Mouse (Mus musculus): ENCODE data around the gene Gm20721. TPM values are rescaled to one million over a fixed set of nuclear protein-coding genes. Genes with fewer than 3 reads are reported as not detected.
A peak's percentile ranks its signal among the peaks of the same experiment; 100 is the strongest.

Gene Gm20721
- polyA plus RNA-seq, 1 experiment = 0.06 TPM

DNA sequence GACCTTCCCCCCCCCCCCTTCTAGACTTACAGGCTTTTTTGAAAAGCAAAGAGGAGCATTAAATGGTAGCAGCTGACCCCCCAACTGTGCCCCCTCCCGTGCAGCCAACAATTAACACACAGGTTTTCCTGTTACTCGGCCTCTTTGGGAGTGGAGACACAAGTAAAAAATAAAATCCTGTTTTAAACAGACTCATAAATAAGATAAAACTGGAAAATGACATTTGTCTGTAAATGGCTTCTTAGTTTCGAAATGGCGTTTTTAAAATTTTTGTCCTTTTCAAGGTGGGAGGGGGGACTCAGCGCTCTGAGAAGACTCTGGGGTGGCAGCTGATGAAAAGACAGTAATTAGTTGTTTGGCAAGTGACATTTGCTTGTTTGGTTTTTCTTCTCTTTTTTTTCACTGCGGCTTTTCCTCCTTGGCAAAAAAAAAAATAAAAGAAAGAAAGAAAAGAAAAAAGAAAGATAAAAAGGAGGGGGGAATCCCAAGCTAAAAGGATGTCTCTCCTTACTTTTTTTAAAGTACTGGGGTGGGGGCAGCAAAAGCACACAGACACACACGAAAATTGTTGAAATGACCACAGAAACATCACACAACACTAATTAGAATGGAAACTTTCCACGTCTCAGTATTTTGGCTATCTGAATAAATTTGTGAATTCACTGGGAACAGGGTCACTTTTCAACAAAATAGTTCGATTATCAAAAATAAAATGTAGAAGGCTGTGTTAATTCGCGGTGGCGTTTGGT is 15.1 kb downstream of the Gm20721 start:
- peak overlapping the region; percentile 79 for H3K4me3 ChIP-seq (ENCODE audit: insufficient read depth, low read length)
- TF ChIP-seq POLR2A (IDR thresholded peaks at IDR 0.05; ENCODE audit: extremely low read depth, insufficient read depth, low read length) = no peak
- no peak for TF ChIP-seq CTCF (IDR thresholded peaks at IDR 0.05; ENCODE audit: extremely low read depth, insufficient read depth, low read length)
- H3K4me1 ChIP-seq (ENCODE audit: control insufficient read depth, insufficient read depth, low read length) = peaks cover 3% of the 10 kb centered on the region; the same call in 1 of the 2 replicates
- 0 out of 2 replicates have a peak overlapping the region, but pooled peaks have one; percentile 10 for H3K27ac ChIP-seq (ENCODE audit: insufficient read depth, low read length)

DNA sequence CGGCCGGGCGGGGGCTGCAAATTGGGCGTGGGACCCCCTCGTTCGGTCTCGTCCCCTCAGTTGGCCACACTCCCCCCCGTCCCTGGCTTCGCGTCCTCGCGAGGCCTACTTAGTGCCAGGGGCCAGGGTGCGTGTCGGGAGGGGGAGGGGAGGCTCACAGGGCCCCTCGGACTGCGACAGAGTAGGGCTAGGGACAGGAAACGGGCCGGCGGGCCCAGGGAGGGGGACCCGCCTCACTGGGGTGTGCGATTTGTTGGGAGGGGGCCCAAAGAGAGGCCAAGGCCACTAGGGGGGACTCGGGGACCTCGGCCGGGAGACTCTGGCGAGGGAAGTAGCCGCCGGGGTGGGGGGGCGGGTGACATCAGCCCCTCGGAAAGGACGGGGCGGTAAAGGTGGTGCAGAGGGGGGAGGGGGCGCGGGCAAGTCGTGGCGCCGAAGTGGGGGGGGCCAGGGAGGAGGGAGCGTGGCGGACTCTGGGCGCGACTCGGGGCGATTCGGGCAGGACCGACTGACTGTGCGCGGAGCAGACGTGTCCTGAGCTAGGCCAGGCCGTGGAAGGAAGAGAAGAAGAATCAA is 15.8 kb downstream of the Gm20721 start:
- Histone ChIP-seq H3K27ac (ENCODE audit: insufficient read depth, low read length) (peak overlapping the region; percentile 99), H3K4me3 (ENCODE audit: insufficient read depth, low read length) (peak overlapping the region; percentile 79), H3K4me1 (ENCODE audit: control insufficient read depth, insufficient read depth, low read length) (peaks cover 3% of the 10 kb centered on the region; the same call in 1 of the 2 replicates)
- TF ChIP-seq POLR2A (IDR thresholded peaks at IDR 0.05; ENCODE audit: extremely low read depth, insufficient read depth, low read length) = no peak
- TF ChIP-seq CTCF (IDR thresholded peaks at IDR 0.05; ENCODE audit: extremely low read depth, insufficient read depth, low read length) = no peak

DNA sequence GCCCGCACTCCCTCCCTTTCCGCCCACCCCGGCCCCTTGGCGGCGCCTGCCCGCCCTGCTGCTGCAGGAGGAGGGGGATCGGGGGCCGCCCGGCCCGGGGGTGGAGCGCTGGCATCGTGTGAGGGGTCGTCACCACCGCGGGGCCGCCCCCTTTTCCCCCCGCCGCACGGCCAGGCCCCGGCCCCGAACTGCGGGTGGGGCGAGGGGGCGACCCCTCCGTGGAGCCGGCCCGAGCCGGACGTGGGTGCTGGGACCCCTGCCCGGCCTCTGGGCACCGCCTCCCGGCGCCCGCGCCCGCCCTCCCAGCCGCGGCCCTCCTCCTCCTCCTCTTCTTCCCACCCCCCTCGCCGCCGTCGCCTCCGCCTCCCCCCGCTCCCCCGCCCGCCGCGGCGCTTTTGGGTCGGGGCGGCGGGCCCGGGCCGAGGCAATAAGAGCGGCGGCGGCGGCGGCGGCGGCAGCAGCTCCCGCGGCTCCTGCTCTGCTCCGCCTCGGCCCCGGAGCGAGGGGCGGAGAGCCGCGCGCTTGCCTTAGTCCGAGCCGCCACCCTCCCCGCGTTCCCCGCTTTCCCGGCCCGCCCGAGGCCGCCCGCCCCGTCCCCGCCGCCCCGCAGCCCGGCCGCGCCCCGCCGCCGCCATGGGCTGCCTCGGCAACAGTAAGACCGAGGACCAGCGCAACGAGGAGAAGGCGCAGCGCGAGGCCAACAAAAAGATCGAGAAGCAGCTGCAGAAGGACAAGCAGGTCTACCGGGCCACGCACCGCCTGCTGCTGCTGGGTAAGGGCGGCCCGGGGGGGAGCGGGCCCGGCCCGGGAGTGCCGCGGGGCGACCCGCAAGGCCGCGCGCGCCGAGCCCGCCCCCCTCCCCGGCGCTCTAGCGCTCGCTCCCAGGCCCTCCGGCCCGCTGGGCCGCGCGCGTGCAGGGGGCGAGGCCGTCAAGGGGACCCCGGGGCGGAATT is 16.6 kb downstream of the Gm20721 start:
- peak overlapping the region; percentile 99 for H3K27ac ChIP-seq (ENCODE audit: insufficient read depth, low read length)
- TF ChIP-seq POLR2A (IDR thresholded peaks at IDR 0.05; ENCODE audit: extremely low read depth, insufficient read depth, low read length) (no peak), CTCF (IDR thresholded peaks at IDR 0.05; ENCODE audit: extremely low read depth, insufficient read depth, low read length) (no peak)
- peaks cover 3% of the 10 kb centered on the region; the same call in 1 of the 2 replicates for H3K4me1 ChIP-seq (ENCODE audit: control insufficient read depth, insufficient read depth, low read length)
- H3K4me3 ChIP-seq (ENCODE audit: insufficient read depth, low read length) = peak overlapping the region; percentile 79

GRCm38 (mm10) chr2:174328926-174329662 is 17.4 kb downstream of the Gm20721 start:
- Histone ChIP-seq H3K4me3 (ENCODE audit: insufficient read depth, low read length) (peak overlapping the region; percentile 79), H3K4me1 (ENCODE audit: control insufficient read depth, insufficient read depth, low read length) (peaks cover 2% of the 10 kb centered on the region; the same call in 1 of the 2 replicates), H3K27ac (ENCODE audit: insufficient read depth, low read length) (peak overlapping the region; percentile 99)
- TF ChIP-seq POLR2A (IDR thresholded peaks at IDR 0.05; ENCODE audit: extremely low read depth, insufficient read depth, low read length) (no peak), CTCF (IDR thresholded peaks at IDR 0.05; ENCODE audit: extremely low read depth, insufficient read depth, low read length) (no peak)

GRCm38 (mm10) chr2:174328358-174328905 is 18.1 kb downstream of the Gm20721 start:
- Histone ChIP-seq H3K4me1 (ENCODE audit: control insufficient read depth, insufficient read depth, low read length) (no peaks in the 10 kb centered on the region; the same call in 1 of the 2 replicates), H3K27ac (ENCODE audit: insufficient read depth, low read length) (no peak overlapping the region), H3K4me3 (ENCODE audit: insufficient read depth, low read length) (peak overlapping the region; percentile 79)
- TF ChIP-seq CTCF (IDR thresholded peaks at IDR 0.05; ENCODE audit: extremely low read depth, insufficient read depth, low read length) (no peak), POLR2A (IDR thresholded peaks at IDR 0.05; ENCODE audit: extremely low read depth, insufficient read depth, low read length) (no peak)

DNA sequence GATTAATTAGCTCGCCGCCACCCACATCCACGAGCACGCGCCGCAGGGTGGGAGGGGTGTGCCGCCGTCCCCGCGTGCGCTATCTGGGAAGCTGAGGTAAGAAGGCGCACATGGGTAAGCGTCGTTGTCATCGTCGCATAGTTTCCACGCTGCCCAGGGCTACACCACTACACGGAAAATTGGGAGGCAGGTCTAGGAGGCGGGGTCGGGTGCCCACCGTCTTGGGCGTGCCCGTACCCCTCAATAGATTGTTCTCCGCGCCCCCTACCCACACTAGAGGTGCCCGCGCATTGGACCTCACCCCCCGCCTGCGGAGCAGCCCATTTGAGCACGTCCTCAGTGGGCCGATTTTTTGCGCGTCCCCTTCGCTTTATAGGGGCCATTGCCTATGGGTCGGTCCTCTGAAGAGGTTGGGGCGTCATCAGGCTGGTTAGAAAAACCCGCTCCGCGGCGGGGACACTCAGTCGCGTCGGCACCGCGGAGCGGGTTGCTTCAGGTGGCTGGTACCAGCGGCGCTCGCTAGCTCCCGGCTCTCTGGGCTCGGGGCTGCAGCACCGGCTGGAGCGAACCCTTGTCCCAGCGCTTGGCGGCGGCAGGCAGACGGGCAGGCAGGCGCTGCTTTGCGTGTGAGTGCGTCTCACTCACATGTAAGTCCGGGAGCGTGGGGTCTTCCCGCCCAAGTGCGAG is 19.1 kb downstream of the Gm20721 start:
- peak; percentile 93 for TF ChIP-seq POLR2A (IDR thresholded peaks at IDR 0.05; ENCODE audit: extremely low read depth, insufficient read depth, low read length)
- TF ChIP-seq CTCF (IDR thresholded peaks at IDR 0.05; ENCODE audit: extremely low read depth, insufficient read depth, low read length) = no peak
- no peak overlapping the region for H3K27ac ChIP-seq (ENCODE audit: insufficient read depth, low read length)
- H3K4me3 ChIP-seq (ENCODE audit: insufficient read depth, low read length) = peak overlapping the region; percentile 79
- no peaks in the 10 kb centered on the region; the same call in 1 of the 2 replicates for H3K4me1 ChIP-seq (ENCODE audit: control insufficient read depth, insufficient read depth, low read length)

DNA sequence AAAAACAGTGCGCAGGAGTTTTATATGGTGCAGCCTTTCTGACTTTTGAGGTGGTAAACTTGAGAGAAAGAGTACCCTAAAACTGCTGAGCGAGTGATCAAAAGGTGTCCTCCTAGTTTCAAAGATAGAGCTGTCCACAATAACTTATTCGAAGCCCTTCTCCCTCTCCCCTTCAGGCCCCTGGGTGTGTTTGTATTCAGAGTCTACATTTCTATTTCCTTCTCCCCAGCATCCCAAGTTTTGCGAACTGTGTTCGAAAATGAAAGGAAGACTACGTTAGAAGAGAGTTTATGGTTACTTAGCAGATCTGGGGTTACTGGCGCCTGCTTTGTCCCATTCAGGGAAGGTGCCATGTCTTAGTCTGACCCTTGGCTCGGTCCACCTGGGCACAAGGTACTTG is 20.0 kb downstream of the Gm20721 start:
- Histone ChIP-seq H3K4me1 (ENCODE audit: control insufficient read depth, insufficient read depth, low read length) (no peaks in the 10 kb centered on the region; the same call in 1 of the 2 replicates), H3K27ac (ENCODE audit: insufficient read depth, low read length) (no peak overlapping the region), H3K4me3 (ENCODE audit: insufficient read depth, low read length) (peak overlapping the region; percentile 79; the same call in 1 of the 2 replicates)
- TF ChIP-seq POLR2A (IDR thresholded peaks at IDR 0.05; ENCODE audit: extremely low read depth, insufficient read depth, low read length) = no peak
- TF ChIP-seq CTCF (IDR thresholded peaks at IDR 0.05; ENCODE audit: extremely low read depth, insufficient read depth, low read length) = no peak

DNA sequence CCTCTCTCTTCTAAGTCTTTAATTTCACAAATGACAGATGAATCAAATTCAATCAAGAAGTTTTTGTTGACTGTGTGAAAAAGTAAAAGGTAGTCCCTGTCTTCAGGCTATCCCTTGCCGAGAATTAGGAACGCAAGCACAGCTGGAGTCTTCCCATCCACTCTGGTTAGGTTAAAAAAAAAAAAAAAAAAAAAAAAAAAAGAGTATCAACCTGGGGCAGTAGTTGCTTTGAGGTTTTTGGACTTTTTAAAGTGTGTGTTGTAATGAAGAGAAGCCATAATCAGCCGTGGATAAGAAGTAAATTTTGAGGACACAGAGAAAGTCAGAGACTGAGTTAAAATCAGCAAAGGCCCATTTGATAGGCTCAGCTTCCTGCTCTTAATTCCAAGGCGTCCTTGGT is 20.5 kb downstream of the Gm20721 start:
- Histone ChIP-seq H3K4me1 (ENCODE audit: control insufficient read depth, insufficient read depth, low read length) (no peaks in the 10 kb centered on the region; the same call in 1 of the 2 replicates), H3K4me3 (ENCODE audit: insufficient read depth, low read length) (no peak overlapping the region), H3K27ac (ENCODE audit: insufficient read depth, low read length) (no peak overlapping the region)
- no peak for TF ChIP-seq POLR2A (IDR thresholded peaks at IDR 0.05; ENCODE audit: extremely low read depth, insufficient read depth, low read length)
- no peak for TF ChIP-seq CTCF (IDR thresholded peaks at IDR 0.05; ENCODE audit: extremely low read depth, insufficient read depth, low read length)

All from cortical plate, adult 2 months (tissue).